Mouse (Mus musculus): ENCODE data around the gene Sfi1.
"Not testable (repeated sequence)": the region's sequence is repeated elsewhere in the genome, so short reads cannot be mapped to it uniquely, and the experiment has no call there.

- TF ChIP-seq CTCF, POLR2A (IDR thresholded peaks at IDR 0.05; ENCODE audit: extremely low read depth, insufficient read depth, low read length): not testable (repeated sequence)
Measured at GRCm38 (mm10) chr11:3181971-3182370, 11.3 kb downstream of the Sfi1 start.

Measured in cortical plate, adult 2 months (tissue).